Mouse (Mus musculus): Measurements from ENCODE around the gene Steap1. TPM values are rescaled to one million over a fixed set of nuclear protein-coding genes. Genes with fewer than 3 reads are reported as not detected.

Gene Steap1
- not detected for total RNA-seq (2023)

GRCm38 (mm10) chr5:5748866-5749682, at the start of gene Steap1:
Gene Steap1 (minus strand): TSS chr5:5749326.

GRCm38 (mm10) chr5:5693956-5694653, 55.0 kb downstream of the Steap1 start, which contains the start of gene Steap2:
Gene Steap2 (minus strand): TSS chr5:5694578.

Other genes with a start within 250 kb of the Steap1 start
- gene Cldn12, start 234.4 kb downstream of the Steap1 start, total RNA-seq (2023), result 0.67 TPM
- 21.7 TPM for gene Gtpbp10, start 189.8 kb downstream of the Steap1 start, total RNA-seq (2023)
- gene Gm8773, start 175.5 kb downstream of the Steap1 start, total RNA-seq (2023), result not detected
- gene Cfap69, start 85.1 kb downstream of the Steap1 start, total RNA-seq (2023), result not detected
- not detected for gene Steap2, start 54.7 kb downstream of the Steap1 start, total RNA-seq (2023)

Data from CD8-positive naive resting alpha-beta T cell, adult 57 days (primary cell).